ENCODE assay signal across 8 mouse cellular contexts in the genomic region with DNA sequence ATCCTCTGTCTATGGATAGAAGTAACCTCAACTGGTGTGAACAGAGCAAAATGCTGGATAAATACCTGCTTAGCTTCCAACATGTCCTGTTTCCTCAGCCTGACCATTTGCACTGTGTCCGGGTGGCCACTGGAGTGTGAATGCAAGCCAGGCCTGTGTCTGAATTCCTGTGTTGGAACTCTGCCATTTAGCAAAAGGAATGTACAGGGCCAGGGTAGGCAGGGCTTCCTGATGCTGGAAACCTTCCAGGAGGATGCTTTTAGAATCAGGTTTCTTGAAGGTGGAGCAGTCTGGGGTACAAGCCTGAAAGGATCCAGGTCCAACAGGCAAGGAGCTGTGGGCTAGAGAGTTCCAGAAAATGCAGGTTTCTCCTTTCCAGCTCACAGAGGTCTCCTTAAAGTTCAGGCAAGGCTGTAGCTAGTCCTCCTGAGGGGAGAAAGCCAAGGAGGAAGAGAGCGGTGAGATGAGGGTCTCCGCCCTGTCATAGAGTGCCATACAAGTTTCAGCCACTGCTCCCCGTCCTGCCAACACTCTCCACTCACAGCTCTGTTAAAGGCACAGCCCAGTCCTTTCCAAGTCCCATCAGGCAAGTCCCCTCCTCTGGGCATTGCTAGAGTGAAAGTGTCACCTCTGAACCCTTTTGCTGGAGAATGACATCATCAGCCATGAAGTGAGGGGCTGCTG. TPM values are rescaled to one million over a fixed set of nuclear protein-coding genes. Genes with fewer than 3 reads are reported as not detected.
DNase-seq lines count a peak whose midpoint lies in the region; ATAC-seq lines count a peak whose summit lies in the region.

No protein-coding gene starts in this region.

- peaks cover 25% of the 10 kb centered on the region for H3K4me1 ChIP-seq in liver, embryonic 13.5 days (replicated peaks)
- peaks cover 17% of the 10 kb centered on the region for H3K4me1 ChIP-seq in hindbrain, embryonic 13.5 days (replicated peaks)
- peaks cover 14% of the 10 kb centered on the region for H3K4me1 ChIP-seq in lung, embryonic 16.5 days (replicated peaks; ENCODE audit: control insufficient read depth, insufficient read depth, low read length)

- no peak overlapping the region for H3K4me3 ChIP-seq in liver, embryonic 13.5 days (replicated peaks)
- H3K4me3 ChIP-seq in hindbrain, embryonic 13.5 days = no peak overlapping the region
- no peak overlapping the region for H3K4me3 ChIP-seq in lung, embryonic 16.5 days (ENCODE audit: low read length)

- ATAC-seq in liver, embryonic 13.5 days (ENCODE audit: low read depth) = no peak
- ATAC-seq in hindbrain, embryonic 13.5 days (ENCODE audit: low FRiP score) = no peak
- ATAC-seq in lung, embryonic 16.5 days (ENCODE audit: low read depth) = peak; percentile 86

- no peak for DNase-seq in liver, embryonic 13.5 days
- DNase-seq in liver = no peak
- peak; percentile 56 to 66 for DNase-seq in cerebellum, postnatal 14 days
- no peak for DNase-seq in left cerebral cortex, adult 9 months (ENCODE audit: low spot score in 2 of 2)
- no peak for DNase-seq in ovary, postnatal 10 days (ENCODE audit: low spot score)
- DNase-seq in B cell, adult 2 months = no peak

- H3K4me2 ChIP-seq in liver, embryonic 13.5 days = no peak overlapping the region
- no peak overlapping the region for H3K4me2 ChIP-seq in hindbrain, embryonic 13.5 days
- no peak overlapping the region for H3K4me2 ChIP-seq in lung, embryonic 16.5 days (ENCODE audit: low read depth, low read length)

- H3K36me3 ChIP-seq in liver, embryonic 13.5 days = peaks cover 90% of the 10 kb centered on the region
- no peaks in the 10 kb centered on the region for H3K36me3 ChIP-seq in hindbrain, embryonic 13.5 days
- H3K36me3 ChIP-seq in lung, embryonic 16.5 days (ENCODE audit: control insufficient read depth, insufficient read depth, low read length) = no peaks in the 10 kb centered on the region

- no peaks in the 10 kb centered on the region for H3K9me3 ChIP-seq in liver, embryonic 13.5 days (replicated peaks)
- H3K9me3 ChIP-seq in hindbrain, embryonic 13.5 days = no peaks in the 10 kb centered on the region
- no peaks in the 10 kb centered on the region for H3K9me3 ChIP-seq in lung, embryonic 16.5 days (ENCODE audit: control insufficient read depth, low read length)

- no peaks in the 10 kb centered on the region for H3K27me3 ChIP-seq in liver, embryonic 13.5 days
- H3K27me3 ChIP-seq in hindbrain, embryonic 13.5 days = no peaks in the 10 kb centered on the region
- H3K27me3 ChIP-seq in lung, embryonic 16.5 days (ENCODE audit: control insufficient read depth, insufficient read depth, low read depth, low read length) = no peaks in the 10 kb centered on the region

- no peak overlapping the region for H3K9ac ChIP-seq in liver, embryonic 13.5 days
- 0 out of 2 replicates have a peak overlapping the region, but pooled peaks have one; percentile 19 for H3K9ac ChIP-seq in hindbrain, embryonic 13.5 days
- H3K9ac ChIP-seq in lung, embryonic 16.5 days (ENCODE audit: low read length) = peak overlapping the region; percentile 26; the same call in 1 of the 2 replicates

- H3K27ac ChIP-seq in liver, embryonic 13.5 days = peak overlapping the region; percentile 13; the same call in 1 of the 2 replicates
- 0 out of 2 replicates have a peak overlapping the region, but pooled peaks have one; percentile 8 for H3K27ac ChIP-seq in hindbrain, embryonic 13.5 days
- peak overlapping the region; percentile 70 for H3K27ac ChIP-seq in lung, embryonic 16.5 days (ENCODE audit: low read length)

- 82% methylated on average over 4 of the region's 4 CpGs for WGBS in liver, embryonic 13.5 days (ENCODE audit: insufficient replicate concordance)
- 83% methylated on average over 4 of the region's 4 CpGs for WGBS in hindbrain, embryonic 13.5 days
- WGBS in lung, embryonic 16.5 days = 22% methylated on average over 4 of the region's 4 CpGs

RNA-seq across cellular contexts. Expression of a gene that starts 10.4 kb away (rescaled TPM):
- polyA plus RNA-seq in liver, embryonic 13.5 days (2015; fragmentation: Nextera tagmentation; extraction: Ambion mirVana) = 61.2 and 64.9 TPM in 2 replicates
- 2.6 and 2.8 TPM in 2 replicates for polyA plus RNA-seq in hindbrain, embryonic 13.5 days (2015; fragmentation: Nextera tagmentation; extraction: Ambion mirVana)
- polyA plus RNA-seq in lung, embryonic 16.5 days (2015; fragmentation: Nextera tagmentation; extraction: Ambion mirVana) = 1.8 and 2.3 TPM in 2 replicates

RNA-seq across cellular contexts. Expression of a gene that starts 20.7 kb away (rescaled TPM):
- 16.1 and 17.3 TPM in 2 replicates for polyA plus RNA-seq in liver, embryonic 13.5 days (2015; fragmentation: Nextera tagmentation; extraction: Ambion mirVana)
- polyA plus RNA-seq in hindbrain, embryonic 13.5 days (2015; fragmentation: Nextera tagmentation; extraction: Ambion mirVana) = 15.5 and 16.8 TPM in 2 replicates
- polyA plus RNA-seq in lung, embryonic 16.5 days (2015; fragmentation: Nextera tagmentation; extraction: Ambion mirVana) = 15.5 and 16.1 TPM in 2 replicates

RNA-seq across cellular contexts. Expression of a gene that starts 22.4 kb away (rescaled TPM):
- 3.2 and 3.6 TPM in 2 replicates for polyA plus RNA-seq in liver, embryonic 13.5 days (2015; fragmentation: Nextera tagmentation; extraction: Ambion mirVana)
- polyA plus RNA-seq in hindbrain, embryonic 13.5 days (2015; fragmentation: Nextera tagmentation; extraction: Ambion mirVana) = 38.3 and 38.8 TPM in 2 replicates
- polyA plus RNA-seq in lung, embryonic 16.5 days (2015; fragmentation: Nextera tagmentation; extraction: Ambion mirVana) = 8.8 and 9.3 TPM in 2 replicates

RNA-seq across cellular contexts. Expression of a gene that starts 43.7 kb away (rescaled TPM):
- 35.8 and 45.1 TPM in 2 replicates for polyA plus RNA-seq in liver, embryonic 13.5 days (2015; fragmentation: Nextera tagmentation; extraction: Ambion mirVana)
- 41.4 and 42.7 TPM in 2 replicates for polyA plus RNA-seq in hindbrain, embryonic 13.5 days (2015; fragmentation: Nextera tagmentation; extraction: Ambion mirVana)
- 24.7 and 25.4 TPM in 2 replicates for polyA plus RNA-seq in lung, embryonic 16.5 days (2015; fragmentation: Nextera tagmentation; extraction: Ambion mirVana)

RNA-seq across cellular contexts. Expression of a gene that starts 46.5 kb away (rescaled TPM):
- polyA plus RNA-seq in liver, embryonic 13.5 days (2015; fragmentation: Nextera tagmentation; extraction: Ambion mirVana) = 147 and 158 TPM in 2 replicates
- polyA plus RNA-seq in hindbrain, embryonic 13.5 days (2015; fragmentation: Nextera tagmentation; extraction: Ambion mirVana) = 273 and 274 TPM in 2 replicates
- polyA plus RNA-seq in lung, embryonic 16.5 days (2015; fragmentation: Nextera tagmentation; extraction: Ambion mirVana) = 161 and 180 TPM in 2 replicates

Comparison
In these comparisons a context has a peak if more than half of its experiments do, and no peak if none do; other contexts are left out.
1. DNase-seq: peak in cerebellum, postnatal 14 days (2 of 2); none in liver, embryonic 13.5 days (single experiment), liver (single experiment), left cerebral cortex, adult 9 months (0 of 2), ovary, postnatal 10 days (single experiment) and B cell, adult 2 months (0 of 2).
2. H3K27ac ChIP-seq: peak in every context shown above with its lines; median percentile 70 in lung, embryonic 16.5 days; 13 in liver, embryonic 13.5 days; 8 in hindbrain, embryonic 13.5 days.
3. RNA of a gene that starts 10.4 kb away (polyA plus RNA-seq): 61.2 to 64.9 TPM in liver, embryonic 13.5 days; 2.6 to 2.8 TPM in hindbrain, embryonic 13.5 days and 1.8 to 2.3 TPM in lung, embryonic 16.5 days; every median in the first group is over 10 times any median in the second.